Mouse (Mus musculus) granulocyte monocyte progenitor cell, adult 5-6 weeks (primary cell): ENCODE measurements at regions not wholly inside any gene's neighbourhood (a gene's known extent, or its start where the extent isn't known, plus 50 kb on each side); places are given as distances from the start of the nearest gene placed in this dataset.

Experiments
- ATAC-seq: replicated peaks from 2 replicates; pipeline ENCODE4 v1.8.0; 2016; ENCODE audit warnings: mild to moderate bottlenecking, moderate TSS enrichment, inconsistent platforms; ENCODE audit not compliant: poor library complexity, severe bottlenecking

DNA sequence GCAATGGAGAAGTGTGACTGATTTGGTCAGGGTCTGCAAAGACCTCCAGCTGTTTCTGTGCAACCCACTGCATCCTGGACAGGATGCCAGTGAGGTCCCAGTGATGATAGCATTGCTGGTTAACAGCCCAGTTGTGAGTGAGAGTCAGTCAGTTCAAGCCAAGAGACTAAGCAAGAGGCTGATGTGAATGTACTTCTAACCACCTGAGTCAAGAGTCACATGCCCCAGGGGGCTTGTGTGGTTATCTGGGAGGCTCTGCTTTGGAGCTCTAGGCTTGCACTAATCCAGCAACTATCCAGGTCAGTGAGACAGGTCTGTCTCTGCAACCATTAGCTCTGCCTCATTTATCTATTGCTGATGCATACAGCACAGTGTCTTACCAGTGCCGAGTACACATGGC, 55.5 kb upstream of the Irf2bp2 start:
- ATAC-seq: no peak

DNA sequence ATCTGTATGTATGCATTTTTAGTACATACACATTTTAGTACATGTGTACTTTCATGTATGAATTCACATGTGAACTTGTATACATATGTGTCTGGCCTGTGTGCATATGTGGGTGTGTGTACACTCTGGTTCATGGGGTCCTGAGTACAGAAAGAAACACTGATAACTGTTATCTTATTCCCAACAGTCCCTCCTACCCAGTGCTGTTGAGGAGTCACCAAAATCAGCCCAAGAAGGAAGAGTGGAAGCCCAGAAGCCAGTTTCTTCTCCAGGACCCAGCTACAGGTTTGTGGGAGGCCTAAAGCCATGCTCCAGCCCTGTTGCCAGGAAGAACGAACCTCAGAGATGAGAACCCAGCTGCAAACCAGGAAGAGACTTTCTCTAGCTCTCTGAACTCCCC, 53.6 kb upstream of the Irf2bp2 start:
- no peak for ATAC-seq

DNA sequence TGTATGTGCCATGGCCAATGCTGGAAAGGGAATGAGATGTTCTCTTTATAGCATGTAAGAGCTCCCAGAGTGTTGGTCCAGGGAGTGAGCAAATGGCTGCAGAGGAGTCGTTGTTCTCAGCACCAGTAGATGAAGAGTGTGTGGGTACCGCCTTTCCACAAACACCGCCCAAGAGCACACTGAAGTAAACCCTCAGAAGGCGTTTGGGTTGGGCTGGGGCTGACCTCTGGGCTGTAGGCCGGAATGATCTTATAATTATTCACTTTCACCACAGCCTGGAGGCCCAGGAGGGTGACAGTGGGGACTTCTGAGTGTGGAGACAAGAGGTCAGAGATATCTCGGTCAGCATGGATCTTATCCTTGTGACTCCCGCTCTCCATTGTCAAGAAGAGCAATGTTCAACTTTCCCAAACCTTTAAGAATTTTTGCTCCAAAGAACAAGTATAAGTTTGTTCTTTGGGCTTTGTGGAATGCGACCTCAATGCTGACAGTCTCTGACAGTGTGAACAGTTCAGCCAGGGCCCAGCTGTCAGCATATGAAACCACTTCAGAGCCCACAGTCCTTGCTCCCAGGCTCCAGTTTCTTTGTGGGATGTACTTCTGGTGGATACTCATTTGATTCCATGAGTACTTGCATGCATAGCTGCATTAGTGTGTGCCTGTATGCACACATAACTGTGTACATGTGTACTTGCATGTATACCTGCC, 53.0 kb upstream of the Irf2bp2 start:
- no peak for ATAC-seq

DNA sequence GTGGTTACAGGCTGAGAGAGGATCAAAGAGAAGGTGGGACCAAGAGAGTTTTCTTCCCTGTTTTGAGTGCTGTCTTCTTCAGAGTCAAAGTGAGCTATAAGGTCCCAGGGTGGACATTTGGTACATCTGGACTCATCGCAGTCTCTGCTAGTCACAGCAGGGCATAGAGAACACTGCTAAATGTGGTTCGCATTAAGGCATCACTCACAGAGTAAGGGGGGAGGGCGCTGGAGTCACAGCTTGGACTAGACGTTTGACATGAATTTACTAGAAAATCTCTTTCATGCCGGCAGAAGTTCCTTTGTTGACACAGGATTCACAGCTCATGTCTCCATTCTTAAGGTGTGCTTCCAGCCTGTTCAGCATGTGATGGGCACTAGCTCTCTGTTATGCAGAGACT, 50.4 kb upstream of the Irf2bp2 start:
- ATAC-seq: no peak
